Mouse (Mus musculus): ENCODE data around the gene Lnx1. TPM values are rescaled to one million over a fixed set of nuclear protein-coding genes. Genes with fewer than 3 reads are reported as not detected.

The Lnx1 gene
- total and polyA plus RNA-seq, 2 experiments from 2014 or later: 18.7 to 36.9 TPM

DNA sequence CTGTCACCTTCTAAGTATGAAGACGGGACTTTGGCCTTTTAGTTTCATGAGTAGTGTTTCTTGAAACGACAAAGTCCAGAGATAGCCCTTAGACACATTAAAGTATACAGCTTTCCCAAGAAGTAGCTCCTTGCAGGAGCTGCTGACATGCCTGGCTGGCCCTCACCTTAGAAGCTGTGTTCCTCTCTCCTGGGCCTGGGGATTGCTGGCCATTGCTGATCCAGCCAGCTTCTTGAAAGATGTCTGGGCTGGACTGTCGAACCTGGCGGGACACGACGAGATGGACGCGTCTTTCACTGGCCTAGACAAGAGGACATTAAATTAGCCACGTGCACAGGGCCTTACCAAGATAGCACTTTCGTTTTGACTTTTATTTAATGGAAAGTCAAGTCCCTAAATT lies 92.2 kb downstream of the Lnx1 start:
- Histone ChIP-seq H3K27me3 (ENCODE audit: insufficient read depth, low read length) (no peaks in the 10 kb centered on the region), H3K4me3 (ENCODE audit: low read depth, low read length) (no peak overlapping the region), H3K36me3 (ENCODE audit: insufficient read depth, low read length) (peaks cover 20% of the 10 kb centered on the region), H3K27ac (ENCODE audit: low read depth, low read length) (no peak overlapping the region), H3K4me1 (ENCODE audit: insufficient read depth, low read length) (no peaks in the 10 kb centered on the region), H3K9ac (replicated peaks; ENCODE audit: low read length, poor library complexity, severe bottlenecking) (no peak overlapping the region), H3K9me3 (ENCODE audit: low read length) (no peaks in the 10 kb centered on the region), H3K4me2 (ENCODE audit: low read depth, low read length, poor library complexity, severe bottlenecking) (no peak overlapping the region)
- 87% methylated on average over 10 of the region's 10 CpGs for WGBS
- ATAC-seq (ENCODE audit: low FRiP score): no peak
- DNase-seq (ENCODE audit: low spot score): no peak
- no peak for TF ChIP-seq CTCF (IDR thresholded peaks at IDR 0.05)

DNA sequence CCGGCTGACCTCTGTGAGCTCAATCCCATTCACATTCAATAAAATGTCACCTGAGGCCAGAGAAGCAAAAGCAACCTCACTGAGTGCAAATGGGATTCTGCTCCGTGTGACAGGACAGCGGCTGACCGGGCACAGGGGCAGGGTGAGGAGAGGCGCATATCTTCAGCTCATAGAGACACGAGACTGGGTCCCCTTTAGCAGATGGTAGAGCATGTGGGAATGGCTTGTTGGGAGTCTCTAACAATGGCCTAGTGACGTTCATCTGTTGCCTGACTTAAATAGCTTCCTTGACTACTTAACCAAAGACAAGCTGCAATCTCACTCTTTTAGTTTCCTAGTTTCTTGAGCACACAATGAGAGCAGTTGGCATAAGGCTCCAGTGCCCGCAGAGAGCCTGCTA lies 96.5 kb downstream of the Lnx1 start:
- no peak overlapping the region for H3K27ac ChIP-seq (ENCODE audit: low read depth, low read length)
- WGBS: 86% methylated on average over 8 of the region's 8 CpGs

DNA sequence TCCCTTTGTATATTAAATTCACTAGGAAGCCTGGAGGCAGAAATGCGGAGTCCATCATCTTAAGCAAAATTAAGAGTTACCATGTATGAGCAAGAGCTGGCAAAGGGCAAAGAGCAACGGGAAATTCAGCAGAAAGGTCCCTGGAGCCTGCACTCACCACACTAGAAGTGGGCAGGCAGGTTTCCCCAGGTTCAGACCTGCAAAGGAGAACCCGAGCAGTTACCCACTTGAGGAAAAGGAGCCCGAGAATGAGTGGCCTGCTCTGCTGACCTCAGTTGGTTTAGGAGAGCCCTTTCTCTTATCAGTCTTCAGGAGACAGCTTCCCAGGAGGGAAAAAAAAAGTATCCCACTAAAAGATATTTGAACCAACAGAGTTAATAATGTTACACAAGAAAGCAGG lies 99.4 kb downstream of the Lnx1 start:
- Histone ChIP-seq H3K4me2 (ENCODE audit: low read depth, low read length, poor library complexity, severe bottlenecking) (no peak overlapping the region), H3K36me3 (ENCODE audit: insufficient read depth, low read length) (peaks cover 14% of the 10 kb centered on the region), H3K27me3 (ENCODE audit: insufficient read depth, low read length) (no peaks in the 10 kb centered on the region), H3K4me1 (ENCODE audit: insufficient read depth, low read length) (no peaks in the 10 kb centered on the region), H3K9ac (replicated peaks; ENCODE audit: low read length, poor library complexity, severe bottlenecking) (no peak overlapping the region), H3K4me3 (ENCODE audit: low read depth, low read length) (no peak overlapping the region), H3K9me3 (ENCODE audit: low read length) (no peaks in the 10 kb centered on the region), H3K27ac (ENCODE audit: low read depth, low read length) (no peak overlapping the region)
- ATAC-seq (ENCODE audit: low FRiP score) (no peak), DNase-seq (ENCODE audit: low spot score) (no peak)
- WGBS: 77% methylated on average over 4 of the region's 4 CpGs
- TF ChIP-seq CTCF (IDR thresholded peaks at IDR 0.05): no peak

More for the DNA sequence above, 96.5 kb downstream of the Lnx1 start:
- no peaks in the 10 kb centered on the region for H3K27me3 ChIP-seq (ENCODE audit: insufficient read depth, low read length)
- no peak overlapping the region for H3K4me2 ChIP-seq (ENCODE audit: low read depth, low read length, poor library complexity, severe bottlenecking)
- TF ChIP-seq CTCF (IDR thresholded peaks at IDR 0.05): no peak
- H3K4me1 ChIP-seq (ENCODE audit: insufficient read depth, low read length): no peaks in the 10 kb centered on the region
- ATAC-seq (ENCODE audit: low FRiP score): no peak
- H3K9ac ChIP-seq (replicated peaks; ENCODE audit: low read length, poor library complexity, severe bottlenecking): no peak overlapping the region
- DNase-seq (ENCODE audit: low spot score): no peak
- H3K4me3 ChIP-seq (ENCODE audit: low read depth, low read length): no peak overlapping the region
- peaks cover 20% of the 10 kb centered on the region for H3K36me3 ChIP-seq (ENCODE audit: insufficient read depth, low read length)
- no peaks in the 10 kb centered on the region for H3K9me3 ChIP-seq (ENCODE audit: low read length)

DNA sequence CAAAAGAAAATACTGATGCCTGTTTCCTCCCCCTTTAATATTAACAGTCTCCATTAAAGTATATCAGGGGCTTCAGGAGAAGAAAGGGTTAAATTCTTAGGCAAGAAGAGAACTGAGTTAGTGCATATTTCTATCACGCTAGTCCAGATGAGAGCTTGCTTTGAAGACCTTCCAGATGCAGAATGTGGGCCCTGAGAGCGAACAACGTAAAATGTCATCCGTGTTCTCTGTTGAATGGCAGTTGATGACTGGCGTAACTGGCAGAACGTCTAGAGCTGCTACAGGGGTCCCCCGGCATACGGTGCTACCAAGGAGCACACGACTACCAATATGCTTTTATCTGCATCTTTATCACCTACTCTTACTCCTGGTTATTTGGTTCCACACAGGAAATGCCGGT lies 100.3 kb downstream of the Lnx1 start:
- 86% methylated on average over 10 of the region's 10 CpGs for WGBS

DNA sequence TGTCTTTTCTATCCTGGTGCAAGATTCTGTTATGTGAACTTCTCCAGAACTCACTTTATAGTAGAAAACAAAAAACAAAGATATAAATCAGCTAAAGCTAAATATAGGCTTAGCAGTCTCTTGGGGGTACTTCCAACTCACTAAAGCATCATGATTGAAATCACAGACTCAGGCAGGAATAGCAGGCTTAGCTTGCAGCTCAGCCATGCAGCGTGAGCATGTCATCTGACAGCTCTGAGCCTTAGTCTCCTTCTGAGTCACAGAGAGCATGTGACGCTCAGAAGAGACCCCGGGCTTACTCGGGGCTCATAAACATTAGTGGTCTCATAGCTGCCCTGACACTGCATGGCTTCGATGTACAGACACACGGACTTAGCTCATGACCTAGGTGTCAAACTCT lies 100.7 kb downstream of the Lnx1 start:
- ATAC-seq (ENCODE audit: low FRiP score) (no peak), DNase-seq (ENCODE audit: low spot score) (no peak)
- Histone ChIP-seq H3K4me2 (ENCODE audit: low read depth, low read length, poor library complexity, severe bottlenecking) (no peak overlapping the region), H3K4me1 (ENCODE audit: insufficient read depth, low read length) (no peaks in the 10 kb centered on the region), H3K27me3 (ENCODE audit: insufficient read depth, low read length) (no peaks in the 10 kb centered on the region), H3K9me3 (ENCODE audit: low read length) (no peaks in the 10 kb centered on the region), H3K27ac (ENCODE audit: low read depth, low read length) (no peak overlapping the region), H3K9ac (replicated peaks; ENCODE audit: low read length, poor library complexity, severe bottlenecking) (no peak overlapping the region), H3K4me3 (ENCODE audit: low read depth, low read length) (no peak overlapping the region), H3K36me3 (ENCODE audit: insufficient read depth, low read length) (peaks cover 12% of the 10 kb centered on the region; the same call in 1 of the 2 replicates)
- WGBS: 78% methylated on average over 6 of the region's 6 CpGs
- TF ChIP-seq CTCF (IDR thresholded peaks at IDR 0.05): no peak

More for the DNA sequence above, 100.3 kb downstream of the Lnx1 start:
- TF ChIP-seq CTCF (IDR thresholded peaks at IDR 0.05): no peak
- Histone ChIP-seq H3K36me3 (ENCODE audit: insufficient read depth, low read length) (peaks cover 11% of the 10 kb centered on the region; the same call in 1 of the 2 replicates), H3K9ac (replicated peaks; ENCODE audit: low read length, poor library complexity, severe bottlenecking) (no peak overlapping the region), H3K4me1 (ENCODE audit: insufficient read depth, low read length) (no peaks in the 10 kb centered on the region), H3K4me3 (ENCODE audit: low read depth, low read length) (no peak overlapping the region), H3K27me3 (ENCODE audit: insufficient read depth, low read length) (no peaks in the 10 kb centered on the region), H3K27ac (ENCODE audit: low read depth, low read length) (no peak overlapping the region), H3K4me2 (ENCODE audit: low read depth, low read length, poor library complexity, severe bottlenecking) (no peak overlapping the region), H3K9me3 (ENCODE audit: low read length) (no peaks in the 10 kb centered on the region)
- DNase-seq (ENCODE audit: low spot score) (no peak), ATAC-seq (ENCODE audit: low FRiP score) (no peak)

DNA sequence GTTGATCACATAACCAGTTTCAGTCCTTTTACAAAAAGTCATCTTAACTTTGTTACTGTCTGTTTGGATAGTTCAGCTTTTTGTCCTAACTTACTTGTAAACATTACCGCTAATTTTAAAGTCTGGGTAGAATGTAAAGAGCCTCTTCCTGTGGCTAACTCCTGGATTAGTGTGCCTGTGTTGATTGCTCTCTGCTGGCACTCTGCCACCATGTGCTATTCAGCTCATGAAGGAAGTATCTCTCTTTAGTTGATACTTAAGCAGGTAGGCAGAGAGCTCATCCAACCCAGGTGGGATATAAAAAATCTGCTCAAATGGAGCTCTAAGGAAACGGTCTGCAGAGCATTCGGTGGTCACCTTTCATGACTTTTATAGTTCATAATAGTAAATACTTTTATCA lies 101.5 kb downstream of the Lnx1 start:
- Histone ChIP-seq H3K9me3 (ENCODE audit: low read length) (no peaks in the 10 kb centered on the region), H3K4me1 (ENCODE audit: insufficient read depth, low read length) (no peaks in the 10 kb centered on the region), H3K4me2 (ENCODE audit: low read depth, low read length, poor library complexity, severe bottlenecking) (no peak overlapping the region), H3K36me3 (ENCODE audit: insufficient read depth, low read length) (peaks cover 16% of the 10 kb centered on the region), H3K9ac (replicated peaks; ENCODE audit: low read length, poor library complexity, severe bottlenecking) (no peak overlapping the region), H3K27me3 (ENCODE audit: insufficient read depth, low read length) (no peaks in the 10 kb centered on the region), H3K27ac (ENCODE audit: low read depth, low read length) (no peak overlapping the region), H3K4me3 (ENCODE audit: low read depth, low read length) (no peak overlapping the region)
- 85% methylated on average over 3 of the region's 3 CpGs for WGBS
- no peak for ATAC-seq (ENCODE audit: low FRiP score)
- DNase-seq (ENCODE audit: low spot score): no peak
- no peak for TF ChIP-seq CTCF (IDR thresholded peaks at IDR 0.05)
